11 mouse cellular contexts compared by ENCODE assay signal in the genomic region with DNA sequence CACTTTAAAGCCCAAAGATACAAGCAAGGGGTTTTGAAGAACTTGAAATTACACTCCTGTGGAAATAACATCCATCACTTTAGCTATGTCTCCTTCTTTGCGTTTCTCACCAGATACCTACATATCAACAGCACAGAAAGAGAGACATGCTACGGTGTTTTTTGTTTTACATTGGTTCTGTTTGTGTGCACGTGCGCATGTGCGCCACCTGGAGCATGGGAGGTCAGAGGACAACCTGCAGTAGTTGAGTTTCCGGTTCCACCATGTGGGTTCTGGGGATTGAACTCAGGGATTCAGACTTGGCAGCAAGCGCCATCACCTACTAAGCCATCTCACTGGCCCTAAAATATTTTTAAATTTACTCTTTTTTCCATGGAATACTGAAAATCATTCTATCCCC. TPM values are rescaled to one million over a fixed set of nuclear protein-coding genes. Genes with fewer than 3 reads are reported as not detected.
A peak's percentile ranks its signal among the peaks of the same experiment; 100 is the strongest.
DNase-seq lines count a peak whose midpoint lies in the region; ATAC-seq and TF ChIP-seq lines count a peak whose summit lies in the region.
"Had no signal": no experiment of that assay in that cellular context is flagged by ENCODE, and none has a peak within 500 bp of the region (broad histone marks: within the 10 kb centered on the region; RNA-seq: fewer than 3 reads in every experiment).

No protein-coding gene starts in this region.

- ATAC-seq in kidney, postnatal 0 days (replicated peaks; ENCODE audit: low FRiP score, low read depth) = no peak
- ATAC-seq in kidney, embryonic 16.5 days (ENCODE audit: low FRiP score, low TSS enrichment) = no peak

- H3K9me3 ChIP-seq in kidney, postnatal 0 days (replicated peaks; ENCODE audit: low read length) = no peaks in the 10 kb centered on the region
- no peaks in the 10 kb centered on the region for H3K9me3 ChIP-seq in kidney, embryonic 16.5 days (ENCODE audit: low read length)
- H3K9me3 ChIP-seq: G1E; heart, embryonic 12.5 days; limb, embryonic 12.5 days had no signal

- 0 out of 2 replicates have a peak, but pooled peaks have one; percentile 12 for TF ChIP-seq CTCF in kidney, postnatal 0 days (IDR thresholded peaks at IDR 0.05; ENCODE audit: low read depth)
- peak; percentile 23; the same call in 1 of the 2 replicates for TF ChIP-seq CTCF in small intestine, adult 2 months (IDR thresholded peaks at IDR 0.05; ENCODE audit: extremely low read depth, insufficient read length, insufficient replicate concordance, low read depth, low read length)

- no peaks in the 10 kb centered on the region for H3K27me3 ChIP-seq in kidney, postnatal 0 days (ENCODE audit: insufficient read depth, low read length)
- H3K27me3 ChIP-seq in kidney, embryonic 16.5 days (ENCODE audit: insufficient read depth, low read length) = no peaks in the 10 kb centered on the region
- H3K27me3 ChIP-seq in small intestine, adult 2 months (ENCODE audit: control insufficient read depth, insufficient read depth, low read length) = no peaks in the 10 kb centered on the region
- H3K27me3 ChIP-seq: heart, embryonic 12.5 days; limb, embryonic 12.5 days had no signal

- no peak overlapping the region for H3K27ac ChIP-seq in kidney, postnatal 0 days
- no peak overlapping the region for H3K27ac ChIP-seq in kidney, embryonic 16.5 days (ENCODE audit: low read length)
- no peak overlapping the region for H3K27ac ChIP-seq in small intestine, adult 2 months (ENCODE audit: insufficient read depth, low read depth, low read length)
- H3K27ac ChIP-seq: limb, embryonic 12.5 days; macrophage had no signal

- TF ChIP-seq POLR2A in small intestine, adult 2 months (IDR thresholded peaks at IDR 0.05; ENCODE audit: low read depth, low read length) = no peak

- WGBS in kidney, postnatal 0 days = 88% methylated on average over 7 of the region's 7 CpGs
- WGBS in kidney, embryonic 16.5 days = 90% methylated on average over 7 of the region's 7 CpGs
- WGBS in small intestine, adult 2 months = 83% methylated on average over 7 of the region's 7 CpGs

- H3K4me3 ChIP-seq in kidney, postnatal 0 days (replicated peaks; ENCODE audit: low read depth, low read length) = no peak overlapping the region
- no peak overlapping the region for H3K4me3 ChIP-seq in kidney, embryonic 16.5 days (ENCODE audit: low read length)
- H3K4me3 ChIP-seq in small intestine, adult 2 months (ENCODE audit: low read depth, low read length) = no peak overlapping the region
- H3K4me3 ChIP-seq: heart, embryonic 12.5 days; limb, embryonic 12.5 days had no signal

- H3K4me1 ChIP-seq in kidney, postnatal 0 days (replicated peaks; ENCODE audit: insufficient read depth, low read length) = no peaks in the 10 kb centered on the region
- H3K4me1 ChIP-seq in kidney, embryonic 16.5 days (ENCODE audit: insufficient read depth, low read length) = no peaks in the 10 kb centered on the region
- no peaks in the 10 kb centered on the region; the same call in 1 of the 2 replicates for H3K4me1 ChIP-seq in small intestine, adult 2 months (ENCODE audit: control insufficient read depth, insufficient read depth, insufficient read length, low read length)
- H3K4me1 ChIP-seq: heart, embryonic 12.5 days; limb, embryonic 12.5 days had no signal

- no peaks in the 10 kb centered on the region for H3K36me3 ChIP-seq in kidney, postnatal 0 days (ENCODE audit: insufficient read depth, low read length)
- H3K36me3 ChIP-seq in kidney, embryonic 16.5 days (ENCODE audit: insufficient read depth, low read length) = no peaks in the 10 kb centered on the region
- no peaks in the 10 kb centered on the region for H3K36me3 ChIP-seq in small intestine, adult 2 months (ENCODE audit: control insufficient read depth, insufficient read depth, low read length)
- H3K36me3 ChIP-seq: G1E; heart, embryonic 12.5 days; limb, embryonic 12.5 days had no signal

- no peak overlapping the region for H3K9ac ChIP-seq in kidney, postnatal 0 days (ENCODE audit: low read depth, low read length)
- H3K9ac ChIP-seq in kidney, embryonic 16.5 days (replicated peaks; ENCODE audit: low read length) = no peak overlapping the region
- H3K9ac ChIP-seq: heart, embryonic 12.5 days; limb, embryonic 12.5 days had no signal

- H3K4me2 ChIP-seq in kidney, postnatal 0 days (ENCODE audit: low read length) = no peak overlapping the region
- H3K4me2 ChIP-seq in kidney, embryonic 16.5 days (replicated peaks; ENCODE audit: low read depth, low read length) = no peak overlapping the region
- H3K4me2 ChIP-seq: heart, embryonic 12.5 days; limb, embryonic 12.5 days had no signal

- no peak for DNase-seq in kidney, postnatal 0 days (ENCODE audit: low spot score)
- DNase-seq in CD4-positive helper T cell, adult 2 months (ENCODE audit: low read depth, low spot score) = peak; percentile 40
- peak; percentile 72 for DNase-seq in R1 (ENCODE audit: low read depth, low spot score)
- DNase-seq in right cerebral cortex, adult 18-20 months = no peak
- DNase-seq in frontal cortex, adult 2 months (ENCODE audit: extremely low spot score in 1 of 2, low spot score in 1 of 2) = no peak

RNA-seq across cellular contexts. Expression of a gene that starts 20.9 kb away (rescaled TPM):
- 62.6 and 68.3 TPM in 2 replicates for polyA plus RNA-seq in kidney, postnatal 0 days (2015; fragmentation: Nextera tagmentation; extraction: Ambion mirVana)
- polyA plus RNA-seq in kidney, embryonic 16.5 days (2015; fragmentation: Nextera tagmentation; extraction: Ambion mirVana) = 67.5 and 68.2 TPM in 2 replicates
- 9.4 and 10.0 TPM in 2 replicates for polyA plus RNA-seq in small intestine, adult 2 months (2012; rRNA removed)
- 206 and 220 TPM in 2 replicates for polyA plus RNA-seq in frontal cortex, adult 2 months (2012; rRNA removed)

Comparison
In these comparisons a context has a peak if more than half of its experiments do, and no peak if none do; other contexts are left out.
1. DNase-seq: peak in CD4-positive helper T cell, adult 2 months (single experiment) and R1 (single experiment); none in kidney, postnatal 0 days (single experiment), right cerebral cortex, adult 18-20 months (single experiment) and frontal cortex, adult 2 months (0 of 2).